In genomic region chr17:58041178-58041577, GRCm38 (mm10) we compare ENCODE assay signal across 20 mouse cellular contexts.
DNase-seq lines count a peak whose midpoint lies in the region; ATAC-seq and TF ChIP-seq lines count a peak whose summit lies in the region.
"Had no signal": no experiment of that assay in that cellular context is flagged by ENCODE, and none has a peak within 500 bp of the region (broad histone marks: within the 10 kb centered on the region; RNA-seq: fewer than 3 reads in every experiment).

No protein-coding gene starts in this region.

- H3K9me3 ChIP-seq in embryonic facial prominence, embryonic 12.5 days, result no peaks in the 10 kb centered on the region
- H3K9me3 ChIP-seq in embryonic facial prominence, embryonic 10.5 days, result no peaks in the 10 kb centered on the region
- H3K9me3 ChIP-seq in stomach, embryonic 14.5 days (ENCODE audit: control insufficient read depth, low read depth, low read length), result no peaks in the 10 kb centered on the region
- H3K9me3 ChIP-seq in stomach, postnatal 0 days (ENCODE audit: control insufficient read depth, low read length), result no peaks in the 10 kb centered on the region
- H3K9me3 ChIP-seq: hindbrain, embryonic 13.5 days; midbrain, embryonic 15.5 days had no signal

- TF ChIP-seq EP300 in stomach, postnatal 0 days (optimal IDR thresholded peaks at IDR 0.05), result no peak

- 67% methylated on average over 2 of the region's 2 CpGs for WGBS in embryonic facial prominence, embryonic 12.5 days
- 77% methylated on average over 2 of the region's 2 CpGs for WGBS in embryonic facial prominence, embryonic 10.5 days
- 46% methylated on average over 2 of the region's 2 CpGs for WGBS in stomach, embryonic 14.5 days
- 50% methylated on average over 2 of the region's 2 CpGs for WGBS in stomach, postnatal 0 days

- no peaks in the 10 kb centered on the region for H3K27me3 ChIP-seq in embryonic facial prominence, embryonic 12.5 days
- H3K27me3 ChIP-seq in embryonic facial prominence, embryonic 10.5 days (replicated peaks; ENCODE audit: low read depth, poor library complexity, severe bottlenecking), result no peaks in the 10 kb centered on the region
- H3K27me3 ChIP-seq in stomach, embryonic 14.5 days (ENCODE audit: control insufficient read depth, insufficient read depth, low read length), result no peaks in the 10 kb centered on the region
- no peaks in the 10 kb centered on the region for H3K27me3 ChIP-seq in stomach, postnatal 0 days (ENCODE audit: control insufficient read depth, insufficient read depth, low read length)
- H3K27me3 ChIP-seq: hindbrain, embryonic 13.5 days; midbrain, embryonic 15.5 days had no signal

- no peak overlapping the region for H3K4me2 ChIP-seq in embryonic facial prominence, embryonic 12.5 days (replicated peaks)
- H3K4me2 ChIP-seq in stomach, embryonic 14.5 days (replicated peaks; ENCODE audit: low read depth, low read length), result no peak overlapping the region
- H3K4me2 ChIP-seq in stomach, postnatal 0 days (replicated peaks; ENCODE audit: low read depth), result no peak overlapping the region
- H3K4me2 ChIP-seq: heart, embryonic 11.5 days; hindbrain, embryonic 13.5 days; midbrain, embryonic 15.5 days had no signal

- H3K36me3 ChIP-seq in embryonic facial prominence, embryonic 12.5 days, result no peaks in the 10 kb centered on the region
- no peaks in the 10 kb centered on the region for H3K36me3 ChIP-seq in embryonic facial prominence, embryonic 10.5 days (replicated peaks)
- H3K36me3 ChIP-seq in stomach, embryonic 14.5 days (ENCODE audit: control insufficient read depth, insufficient read depth, low read length), result no peaks in the 10 kb centered on the region
- H3K36me3 ChIP-seq in stomach, postnatal 0 days (ENCODE audit: control insufficient read depth, insufficient read depth, low read length), result no peaks in the 10 kb centered on the region
- H3K36me3 ChIP-seq: G1E; hindbrain, embryonic 13.5 days; midbrain, embryonic 15.5 days had no signal

- ATAC-seq in embryonic facial prominence, embryonic 12.5 days (ENCODE audit: insufficient number of reproducible peaks, insufficient read depth, low FRiP score, low TSS enrichment), result peak; percentile 15; the same call in 1 of the 2 replicates
- peak; percentile 91 for ATAC-seq in stomach, embryonic 14.5 days (ENCODE audit: insufficient number of reproducible peaks, insufficient read depth, low FRiP score, low read depth)
- ATAC-seq in stomach, postnatal 0 days (ENCODE audit: low FRiP score, low TSS enrichment), result no peak; the same call in 1 of the 2 replicates
- ATAC-seq: CD4-positive, CD25-positive, alpha-beta regulatory T cell, adult 4 months; midbrain, embryonic 15.5 days had no signal

- no peak for DNase-seq in embryonic facial prominence, embryonic 10.5 days (ENCODE audit: low spot score)
- peak; percentile 6 for DNase-seq in kidney, postnatal 10 days
- no peak for DNase-seq in kidney, adult 18-20 months
- DNase-seq in stomach, postnatal 0 days (ENCODE audit: low spot score), result no peak
- no peak for DNase-seq in adrenal gland, adult 8-10 months
- DNase-seq in heart, adult 9 months (ENCODE audit: low spot score in 2 of 2), result no peak
- DNase-seq: cerebellum, postnatal 10 days; embryo, embryonic 11 days; heart, postnatal 14 days; kidney, adult 9 months; left cerebral cortex, postnatal 4 days; spleen, adult 18-20 months; thymus, postnatal 14 days had no signal

- no peak overlapping the region for H3K27ac ChIP-seq in embryonic facial prominence, embryonic 12.5 days
- no peak overlapping the region for H3K27ac ChIP-seq in embryonic facial prominence, embryonic 10.5 days (replicated peaks)
- H3K27ac ChIP-seq in stomach, embryonic 14.5 days (ENCODE audit: low read length), result peak overlapping the region; percentile 6; the same call in 1 of the 2 replicates
- no peak overlapping the region for H3K27ac ChIP-seq in stomach, postnatal 0 days (replicated peaks)
- H3K27ac ChIP-seq: hindbrain, embryonic 13.5 days; midbrain, embryonic 15.5 days had no signal

- no peak overlapping the region for H3K9ac ChIP-seq in embryonic facial prominence, embryonic 12.5 days
- no peak overlapping the region for H3K9ac ChIP-seq in stomach, embryonic 14.5 days (replicated peaks; ENCODE audit: low read depth, low read length)
- no peak overlapping the region for H3K9ac ChIP-seq in stomach, postnatal 0 days (ENCODE audit: low read length)
- H3K9ac ChIP-seq: hindbrain, embryonic 13.5 days; midbrain, embryonic 15.5 days had no signal

- no peak for TF ChIP-seq CTCF in stomach, postnatal 0 days (IDR thresholded peaks at IDR 0.05; ENCODE audit: low read depth)

- H3K4me1 ChIP-seq in embryonic facial prominence, embryonic 12.5 days, result no peaks in the 10 kb centered on the region
- H3K4me1 ChIP-seq in embryonic facial prominence, embryonic 10.5 days, result no peaks in the 10 kb centered on the region
- no peaks in the 10 kb centered on the region for H3K4me1 ChIP-seq in stomach, embryonic 14.5 days (ENCODE audit: control insufficient read depth, insufficient read depth, low read length)
- no peaks in the 10 kb centered on the region for H3K4me1 ChIP-seq in stomach, postnatal 0 days (replicated peaks; ENCODE audit: control insufficient read depth, insufficient read depth)
- H3K4me1 ChIP-seq: hindbrain, embryonic 13.5 days; midbrain, embryonic 15.5 days had no signal

- no peak overlapping the region for H3K4me3 ChIP-seq in embryonic facial prominence, embryonic 12.5 days
- no peak overlapping the region for H3K4me3 ChIP-seq in embryonic facial prominence, embryonic 10.5 days
- H3K4me3 ChIP-seq in stomach, embryonic 14.5 days (ENCODE audit: low read depth, low read length), result no peak overlapping the region
- H3K4me3 ChIP-seq in stomach, postnatal 0 days (ENCODE audit: low read depth, low read length), result no peak overlapping the region
- H3K4me3 ChIP-seq: hindbrain, embryonic 13.5 days; midbrain, embryonic 15.5 days had no signal
